Mouse (Mus musculus): ENCODE data around the gene Pank4. TPM values are rescaled to one million over a fixed set of nuclear protein-coding genes. Genes with fewer than 3 reads are reported as not detected.

Gene Pank4
- polyA plus RNA-seq, 1 experiment, result 16.7 TPM

DNA sequence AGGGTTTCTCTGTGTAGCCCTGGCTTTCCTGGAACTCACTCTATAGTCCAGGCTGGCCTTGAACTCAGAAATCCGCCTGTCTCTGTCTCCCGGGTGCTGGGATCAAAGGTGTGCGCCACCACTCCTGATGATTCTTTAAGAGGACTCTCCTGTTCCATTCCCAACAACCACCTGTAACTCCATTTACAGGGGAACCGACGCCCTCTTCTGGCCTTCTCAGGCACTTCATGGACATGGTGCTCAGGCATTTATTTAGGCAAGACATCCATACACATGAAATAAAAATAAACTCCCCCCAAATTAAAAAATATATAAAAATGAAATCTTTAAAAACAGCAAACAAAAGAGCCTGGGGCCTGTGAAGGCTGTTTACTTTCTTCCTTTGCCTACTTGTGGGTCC is 3.2 kb downstream of the Pank4 start:
- H3K4me3 ChIP-seq (ENCODE audit: control insufficient read depth, low read depth, low read length), result no peak overlapping the region
- no peak overlapping the region for H3K27ac ChIP-seq (ENCODE audit: control insufficient read depth, insufficient read depth, low read depth, low read length)
- H3K4me1 ChIP-seq (ENCODE audit: control insufficient read depth, insufficient read depth, low read length), result peaks cover 14% of the 10 kb centered on the region
- H3K36me3 ChIP-seq (ENCODE audit: control insufficient read depth, insufficient read depth, low read length), result no peaks in the 10 kb centered on the region; the same call in 1 of the 2 replicates
- TF ChIP-seq POLR2A (IDR thresholded peaks at IDR 0.05; ENCODE audit: control insufficient read depth, low read depth, low read length) (no peak), CTCF (IDR thresholded peaks at IDR 0.05; ENCODE audit: control insufficient read depth, insufficient read depth, insufficient replicate concordance, low read depth, low read length) (no peak)
- H3K27me3 ChIP-seq (ENCODE audit: control insufficient read depth, insufficient read depth, low read length), result no peaks in the 10 kb centered on the region

DNA sequence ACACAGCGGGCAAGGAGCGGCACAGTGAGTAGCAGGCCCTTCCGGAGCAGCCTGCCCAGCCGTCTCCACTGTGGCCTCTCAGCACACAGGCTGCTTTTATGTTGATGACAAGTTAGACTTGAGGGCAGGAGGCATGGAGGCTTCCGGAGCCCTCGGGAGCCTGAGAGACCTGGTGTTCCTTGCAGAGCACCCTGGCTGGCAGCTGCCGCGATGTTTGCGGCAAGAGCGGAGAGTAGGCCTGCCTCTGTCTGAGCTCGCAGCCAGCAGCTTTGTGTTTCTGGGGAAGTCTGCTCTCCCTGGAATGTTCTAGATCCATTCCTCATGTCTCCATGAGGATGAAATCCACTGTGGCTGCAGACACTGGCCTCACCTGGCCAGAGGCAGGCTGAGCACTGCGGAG is 8.6 kb downstream of the Pank4 start:
- H3K4me1 ChIP-seq (ENCODE audit: control insufficient read depth, insufficient read depth, low read length), result no peaks in the 10 kb centered on the region
- TF ChIP-seq CTCF (IDR thresholded peaks at IDR 0.05; ENCODE audit: control insufficient read depth, insufficient read depth, insufficient replicate concordance, low read depth, low read length), result no peak
- TF ChIP-seq POLR2A (IDR thresholded peaks at IDR 0.05; ENCODE audit: control insufficient read depth, low read depth, low read length), result no peak
- no peak overlapping the region for H3K4me3 ChIP-seq (ENCODE audit: control insufficient read depth, low read depth, low read length)
- H3K27ac ChIP-seq (ENCODE audit: control insufficient read depth, insufficient read depth, low read depth, low read length), result no peak overlapping the region
- no peaks in the 10 kb centered on the region; the same call in 1 of the 2 replicates for H3K36me3 ChIP-seq (ENCODE audit: control insufficient read depth, insufficient read depth, low read length)
- no peaks in the 10 kb centered on the region for H3K27me3 ChIP-seq (ENCODE audit: control insufficient read depth, insufficient read depth, low read length)

DNA sequence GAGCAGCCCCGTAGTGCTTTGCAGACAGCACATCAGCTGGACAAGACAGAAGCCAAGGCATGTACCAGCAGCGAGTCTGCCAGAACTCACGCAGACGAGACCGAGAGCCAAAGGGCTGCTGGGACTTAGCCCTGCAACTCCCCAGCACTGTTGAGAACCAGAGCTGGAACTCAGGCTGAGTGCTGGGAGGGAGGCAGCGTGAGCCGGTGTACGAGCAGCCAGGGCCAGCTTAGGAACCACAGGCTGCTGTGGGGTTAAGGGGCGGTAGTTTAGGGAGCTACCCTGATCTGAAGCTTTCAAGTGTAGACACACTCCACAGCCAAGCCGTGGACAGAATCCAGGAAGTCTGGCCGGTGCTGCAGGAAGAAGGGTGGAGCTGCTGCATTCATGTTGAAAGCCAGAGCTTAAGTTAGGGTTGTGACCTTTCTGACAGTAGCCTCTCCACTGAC is 10.3 kb downstream of the Pank4 start:
- TF ChIP-seq CTCF (IDR thresholded peaks at IDR 0.05; ENCODE audit: control insufficient read depth, insufficient read depth, insufficient replicate concordance, low read depth, low read length) (no peak), POLR2A (IDR thresholded peaks at IDR 0.05; ENCODE audit: control insufficient read depth, low read depth, low read length) (no peak)
- Histone ChIP-seq H3K27me3 (ENCODE audit: control insufficient read depth, insufficient read depth, low read length) (no peaks in the 10 kb centered on the region), H3K27ac (ENCODE audit: control insufficient read depth, insufficient read depth, low read depth, low read length) (no peak overlapping the region), H3K4me1 (ENCODE audit: control insufficient read depth, insufficient read depth, low read length) (no peaks in the 10 kb centered on the region), H3K36me3 (ENCODE audit: control insufficient read depth, insufficient read depth, low read length) (no peaks in the 10 kb centered on the region; the same call in 1 of the 2 replicates), H3K4me3 (ENCODE audit: control insufficient read depth, low read depth, low read length) (no peak overlapping the region)

DNA sequence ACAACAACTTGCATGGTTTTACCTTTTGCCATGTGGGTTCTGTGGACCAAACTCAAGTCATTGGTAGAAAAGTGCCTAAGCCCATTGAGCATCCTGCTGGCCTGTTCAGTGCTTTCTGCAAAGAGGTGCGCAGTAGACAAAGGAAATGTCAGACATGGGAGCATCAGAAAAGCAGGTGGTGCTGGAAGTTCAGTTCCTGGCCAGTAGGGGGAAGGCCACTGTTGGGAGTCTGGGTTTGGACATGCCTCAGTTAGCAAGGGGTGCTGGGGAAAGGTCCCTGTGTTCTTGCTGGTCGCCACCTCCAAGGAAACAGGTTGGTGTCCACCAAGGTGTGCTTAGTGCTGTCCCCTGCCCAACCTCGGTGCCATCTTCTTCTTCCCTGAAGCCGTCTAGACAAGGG is 16.2 kb downstream of the Pank4 start:
- Histone ChIP-seq H3K27me3 (ENCODE audit: control insufficient read depth, insufficient read depth, low read length) (no peaks in the 10 kb centered on the region), H3K4me1 (ENCODE audit: control insufficient read depth, insufficient read depth, low read length) (peaks cover 3% of the 10 kb centered on the region), H3K36me3 (ENCODE audit: control insufficient read depth, insufficient read depth, low read length) (no peaks in the 10 kb centered on the region; the same call in none of the 2 replicates), H3K4me3 (ENCODE audit: control insufficient read depth, low read depth, low read length) (no peak overlapping the region), H3K27ac (ENCODE audit: control insufficient read depth, insufficient read depth, low read depth, low read length) (no peak overlapping the region)
- TF ChIP-seq CTCF (IDR thresholded peaks at IDR 0.05; ENCODE audit: control insufficient read depth, insufficient read depth, insufficient replicate concordance, low read depth, low read length) (peak; percentile 22; the same call in 1 of the 2 replicates), POLR2A (IDR thresholded peaks at IDR 0.05; ENCODE audit: control insufficient read depth, low read depth, low read length) (no peak)

DNA sequence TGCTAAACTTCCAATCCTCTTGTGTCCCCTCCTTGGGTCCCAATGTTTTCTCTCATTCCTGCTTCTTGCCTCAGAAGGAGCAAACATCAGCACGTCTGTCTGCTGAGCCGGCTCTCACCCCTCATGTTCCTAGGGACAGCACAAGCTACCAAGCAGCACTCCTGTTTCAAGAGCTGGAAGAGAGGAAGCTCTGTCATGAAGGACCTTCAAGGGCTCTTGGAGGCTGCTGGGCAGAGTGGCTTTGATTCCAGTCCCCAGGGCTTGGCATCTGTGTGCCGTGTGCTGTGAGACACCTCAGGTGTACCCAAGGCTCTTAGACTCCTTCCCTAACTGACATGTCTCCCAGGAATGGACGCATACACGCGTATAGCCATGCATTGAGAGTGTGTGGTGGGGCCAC is 17.2 kb downstream of the Pank4 start:
- Histone ChIP-seq H3K36me3 (ENCODE audit: control insufficient read depth, insufficient read depth, low read length) (no peaks in the 10 kb centered on the region; the same call in none of the 2 replicates), H3K27me3 (ENCODE audit: control insufficient read depth, insufficient read depth, low read length) (no peaks in the 10 kb centered on the region), H3K27ac (ENCODE audit: control insufficient read depth, insufficient read depth, low read depth, low read length) (no peak overlapping the region), H3K4me3 (ENCODE audit: control insufficient read depth, low read depth, low read length) (no peak overlapping the region), H3K4me1 (ENCODE audit: control insufficient read depth, insufficient read depth, low read length) (peaks cover 3% of the 10 kb centered on the region)
- no peak for TF ChIP-seq POLR2A (IDR thresholded peaks at IDR 0.05; ENCODE audit: control insufficient read depth, low read depth, low read length)
- no peak for TF ChIP-seq CTCF (IDR thresholded peaks at IDR 0.05; ENCODE audit: control insufficient read depth, insufficient read depth, insufficient replicate concordance, low read depth, low read length)

DNA sequence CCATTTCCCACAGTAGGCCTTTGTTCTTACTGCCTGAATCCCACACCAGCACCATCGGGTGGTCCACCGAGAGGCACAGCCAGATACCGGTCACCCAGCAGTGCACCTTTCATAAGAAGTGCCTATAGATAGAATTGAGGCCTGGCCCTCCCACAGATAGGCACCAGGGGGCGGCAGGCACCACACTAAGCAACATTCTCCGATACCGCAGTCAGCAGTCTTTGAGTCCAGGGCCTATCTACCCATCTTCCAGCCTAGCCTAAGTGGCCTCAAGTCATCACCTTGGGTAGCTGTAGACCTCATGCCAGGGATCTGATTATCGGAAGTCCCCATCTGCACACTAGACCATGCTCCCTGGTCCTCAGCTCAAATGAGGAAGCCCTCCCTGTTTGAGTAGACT is 17.6 kb downstream of the Pank4 start:
- no peak overlapping the region for H3K4me3 ChIP-seq (ENCODE audit: control insufficient read depth, low read depth, low read length)
- no peak overlapping the region for H3K27ac ChIP-seq (ENCODE audit: control insufficient read depth, insufficient read depth, low read depth, low read length)
- H3K27me3 ChIP-seq (ENCODE audit: control insufficient read depth, insufficient read depth, low read length), result no peaks in the 10 kb centered on the region
- TF ChIP-seq POLR2A (IDR thresholded peaks at IDR 0.05; ENCODE audit: control insufficient read depth, low read depth, low read length) (no peak), CTCF (IDR thresholded peaks at IDR 0.05; ENCODE audit: control insufficient read depth, insufficient read depth, insufficient replicate concordance, low read depth, low read length) (peak; percentile 55; the same call in 1 of the 2 replicates)
- H3K36me3 ChIP-seq (ENCODE audit: control insufficient read depth, insufficient read depth, low read length), result no peaks in the 10 kb centered on the region; the same call in none of the 2 replicates
- H3K4me1 ChIP-seq (ENCODE audit: control insufficient read depth, insufficient read depth, low read length), result peaks cover 3% of the 10 kb centered on the region

DNA sequence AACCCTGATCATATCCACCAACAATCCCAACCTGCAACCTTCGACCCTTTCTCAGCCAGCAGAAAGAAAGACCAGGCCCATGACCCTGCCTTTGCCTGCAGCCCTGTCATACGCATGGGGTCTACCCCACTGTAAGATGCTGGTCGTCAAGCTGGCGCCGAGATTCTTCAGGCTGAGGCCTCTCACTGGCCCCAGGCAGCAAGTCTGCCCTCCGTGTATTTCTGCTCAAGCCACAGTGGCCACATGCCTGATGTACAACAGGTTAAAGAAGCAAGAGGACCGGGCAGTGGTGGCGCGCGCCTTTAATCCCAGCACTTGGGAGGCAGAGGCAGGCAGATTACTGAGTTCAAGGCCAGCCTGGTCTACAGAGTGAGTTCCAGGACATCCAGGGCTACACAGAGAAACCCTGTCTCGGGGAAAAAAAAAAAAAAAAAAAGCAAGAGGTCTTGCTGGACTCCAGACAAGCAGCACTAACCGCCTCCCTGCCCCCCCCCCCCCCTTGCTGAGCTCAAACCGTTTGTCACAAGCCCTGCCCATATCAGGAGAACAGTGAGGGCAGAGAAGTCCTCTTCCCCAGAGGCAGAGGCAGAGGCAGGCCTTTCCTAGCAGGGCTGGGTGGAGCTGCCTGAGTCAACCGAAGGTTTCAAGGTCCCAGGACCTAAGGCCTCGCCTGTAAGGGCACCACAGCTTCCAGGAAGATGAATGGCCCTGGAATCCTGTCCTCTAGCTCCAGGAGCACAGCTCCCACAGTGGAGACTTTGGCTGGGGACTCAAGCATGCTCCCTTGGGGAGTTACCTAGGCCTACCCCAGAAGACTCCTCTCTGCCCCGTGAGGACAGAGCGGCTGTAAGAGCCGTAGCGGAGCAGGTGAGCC is 18.6 kb downstream of the Pank4 start:
- Histone ChIP-seq H3K4me3 (ENCODE audit: control insufficient read depth, low read depth, low read length) (no peak overlapping the region), H3K36me3 (ENCODE audit: control insufficient read depth, insufficient read depth, low read length) (no peaks in the 10 kb centered on the region; the same call in none of the 2 replicates), H3K27ac (ENCODE audit: control insufficient read depth, insufficient read depth, low read depth, low read length) (no peak overlapping the region), H3K27me3 (ENCODE audit: control insufficient read depth, insufficient read depth, low read length) (no peaks in the 10 kb centered on the region), H3K4me1 (ENCODE audit: control insufficient read depth, insufficient read depth, low read length) (peaks cover 3% of the 10 kb centered on the region)
- no peak for TF ChIP-seq CTCF (IDR thresholded peaks at IDR 0.05; ENCODE audit: control insufficient read depth, insufficient read depth, insufficient replicate concordance, low read depth, low read length)
- TF ChIP-seq POLR2A (IDR thresholded peaks at IDR 0.05; ENCODE audit: control insufficient read depth, low read depth, low read length), result no peak
